Mouse (Mus musculus) CH12.LX (cell line): ENCODE results near the gene Vax1. TPM values are rescaled to one million over a fixed set of nuclear protein-coding genes. Genes with fewer than 3 reads are reported as not detected.

Experiments used
- polyA plus RNA-seq: library from polyadenylated mRNA; unstranded; fragments of >175 nt; gene quantifications from 2 replicates; pipeline ENCODE4 v1.2.1, GENCODE M21; 2012; ENCODE audit warnings: low read depth; ENCODE audit not compliant: insufficient read length
- total RNA-seq, 2 experiments: library from RNA; depleted of rRNA; stranded (reverse); fragments of 300-350 nt in 1 of 2; fragments of >200 nt in 1 of 2; gene quantifications; 2 replicates each; pipeline ENCODE4 v1.2.3; 2012 to 2014

The Vax1 gene
- total and polyA plus RNA-seq, 3 experiments, result not detected

Other genes starting within 250 kb of the Vax1 start
- gene Eno4, start 226.6 kb downstream of the Vax1 start, total RNA-seq (2012; rRNA removed), result 0.25 and 0.34 TPM in 2 replicates
- gene Eno4, start 226.6 kb downstream of the Vax1 start, total RNA-seq (2014; rRNA removed), result 1.1 and 1.2 TPM in 2 replicates
- 1.3 and 1.6 TPM in 2 replicates for gene Eno4, start 226.6 kb downstream of the Vax1 start, polyA plus RNA-seq
- gene Hspa12a, start 226.4 kb downstream of the Vax1 start, total RNA-seq (2012; rRNA removed), result 0.92 and 1.4 TPM in 2 replicates
- 1.2 and 1.4 TPM in 2 replicates for gene Hspa12a, start 226.4 kb downstream of the Vax1 start, total RNA-seq (2014; rRNA removed)
- gene Hspa12a, start 226.4 kb downstream of the Vax1 start, polyA plus RNA-seq, result 1.6 and 1.9 TPM in 2 replicates
- gene Shtn1, start 94.0 kb downstream of the Vax1 start, total RNA-seq (2012; rRNA removed), result 6.4 and 9.1 TPM in 2 replicates
- gene Shtn1, start 94.0 kb downstream of the Vax1 start, total RNA-seq (2014; rRNA removed), result 12.1 and 14.2 TPM in 2 replicates
- gene Shtn1, start 94.0 kb downstream of the Vax1 start, polyA plus RNA-seq, result 20.9 and 21.7 TPM in 2 replicates
- gene Kcnk18, start 49.2 kb upstream of the Vax1 start, total RNA-seq (2012; rRNA removed), result not detected in 2 replicates
- gene Kcnk18, start 49.2 kb upstream of the Vax1 start, total RNA-seq (2014; rRNA removed), result not detected in 2 replicates
- gene Kcnk18, start 49.2 kb upstream of the Vax1 start, polyA plus RNA-seq, result not detected in 2 replicates
- gene Slc18a2, start 90.8 kb upstream of the Vax1 start, total RNA-seq (2012; rRNA removed), result 0.04 TPM in 2 replicates
- not detected in 2 replicates for gene Slc18a2, start 90.8 kb upstream of the Vax1 start, total RNA-seq (2014; rRNA removed)
- 0.50 and 0.86 TPM in 2 replicates for gene Slc18a2, start 90.8 kb upstream of the Vax1 start, polyA plus RNA-seq
- 329 and 567 TPM in 2 replicates for gene Rps12-ps3, start 152.2 kb upstream of the Vax1 start, total RNA-seq (2012; rRNA removed)
- 1,801 and 1,885 TPM in 2 replicates for gene Rps12-ps3, start 152.2 kb upstream of the Vax1 start, total RNA-seq (2014; rRNA removed)
- 2,237 and 3,509 TPM in 2 replicates for gene Rps12-ps3, start 152.2 kb upstream of the Vax1 start, polyA plus RNA-seq
- gene Pdzd8, start 175.7 kb upstream of the Vax1 start, total RNA-seq (2012; rRNA removed), result 14.5 and 15.7 TPM in 2 replicates
- 20.2 and 21.4 TPM in 2 replicates for gene Pdzd8, start 175.7 kb upstream of the Vax1 start, total RNA-seq (2014; rRNA removed)
- gene Pdzd8, start 175.7 kb upstream of the Vax1 start, polyA plus RNA-seq, result 19.9 and 22.8 TPM in 2 replicates